Mouse (Mus musculus) thymus, postnatal 4 days (tissue): ENCODE data around the gene Engase.

Experiments
- DNase-seq: peaks from one replicate; pipeline ENCODE4 v3.0.0; 2021

Gene Engase

GRCm38 (mm10) chr11:118456937-118457336 lies 19.7 kb upstream of the Engase start:
- DNase-seq, result no peak

- DNase-seq, result peak; percentile 48
Measured at GRCm38 (mm10) chr11:118459051-118459450, 17.6 kb upstream of the Engase start.

DNA sequence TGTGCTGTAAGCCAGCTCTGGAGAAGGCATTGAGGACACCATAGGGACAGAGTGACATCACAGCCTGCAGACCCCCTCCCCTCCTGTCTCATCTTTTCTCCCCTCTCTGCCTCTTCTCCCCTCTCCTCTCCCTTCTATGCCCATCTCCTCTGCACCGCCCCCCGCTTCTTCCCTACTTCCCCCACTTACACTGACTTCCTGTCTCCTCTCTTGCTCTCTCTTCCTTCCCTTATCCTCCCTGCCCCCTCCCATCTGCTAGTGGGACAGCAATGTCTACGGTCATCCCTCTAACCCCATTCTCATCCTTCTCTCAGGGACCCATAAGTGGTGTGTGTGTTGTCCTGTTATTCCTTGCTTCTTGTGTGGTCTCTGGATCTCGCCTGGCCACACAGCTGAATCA lies 17.1 kb upstream of the Engase start:
- DNase-seq, result no peak

DNA sequence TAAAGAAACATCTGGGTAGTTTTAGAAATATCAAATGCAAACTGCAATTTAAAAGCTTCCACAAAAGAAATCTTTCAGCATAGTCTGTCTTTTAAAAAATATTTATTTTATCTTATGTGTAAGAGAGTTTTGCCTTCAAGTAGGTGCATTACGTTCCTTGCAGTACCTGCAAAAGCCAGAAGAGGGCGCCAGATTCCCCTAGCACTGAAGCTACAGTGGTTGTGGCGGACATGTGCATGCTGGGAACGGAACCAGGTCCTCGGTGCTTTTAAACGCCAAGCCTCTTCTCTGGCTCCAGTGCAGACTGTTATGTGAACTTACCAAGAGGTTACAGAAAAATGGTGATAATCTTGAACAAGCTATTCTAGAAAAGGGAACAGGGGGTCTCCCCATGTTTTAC lies 16.3 kb upstream of the Engase start:
- peak; percentile 76 for DNase-seq

GRCm38 (mm10) chr11:118467441-118468035 lies 9.1 kb upstream of the Engase start:
- peak; percentile 61 for DNase-seq

DNA sequence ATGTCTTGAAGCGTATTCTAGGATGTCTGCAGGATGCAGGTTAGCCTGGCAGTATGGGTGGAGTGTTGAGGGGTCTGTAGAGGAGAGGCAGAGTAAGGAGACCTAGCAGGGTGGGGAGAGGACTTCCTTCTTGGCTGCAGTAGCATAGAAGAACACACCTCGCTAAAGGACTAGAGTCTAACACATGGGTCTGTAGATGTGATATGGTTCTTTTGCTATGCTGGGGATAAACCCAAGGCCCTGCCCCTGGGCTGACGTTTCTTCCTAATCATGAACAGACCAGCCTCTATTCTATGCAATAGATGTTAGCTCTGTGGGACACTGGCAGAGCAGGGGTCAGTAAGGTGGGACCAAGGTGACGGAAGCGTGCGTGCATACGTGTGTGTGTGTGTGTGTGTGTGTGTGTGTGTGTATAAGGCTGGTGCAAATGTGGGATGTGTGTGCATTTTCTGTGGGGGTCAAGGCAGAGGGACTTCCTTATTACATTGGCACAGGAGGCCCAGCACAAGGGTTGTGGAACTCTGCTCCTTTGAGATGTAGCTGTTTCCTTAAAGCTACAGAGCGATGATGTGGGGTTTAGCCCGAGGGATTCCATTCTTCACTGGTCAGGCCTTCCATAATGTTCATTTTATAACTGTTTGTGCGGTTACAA lies 7.0 kb upstream of the Engase start:
- DNase-seq, result peak; percentile 31

DNA sequence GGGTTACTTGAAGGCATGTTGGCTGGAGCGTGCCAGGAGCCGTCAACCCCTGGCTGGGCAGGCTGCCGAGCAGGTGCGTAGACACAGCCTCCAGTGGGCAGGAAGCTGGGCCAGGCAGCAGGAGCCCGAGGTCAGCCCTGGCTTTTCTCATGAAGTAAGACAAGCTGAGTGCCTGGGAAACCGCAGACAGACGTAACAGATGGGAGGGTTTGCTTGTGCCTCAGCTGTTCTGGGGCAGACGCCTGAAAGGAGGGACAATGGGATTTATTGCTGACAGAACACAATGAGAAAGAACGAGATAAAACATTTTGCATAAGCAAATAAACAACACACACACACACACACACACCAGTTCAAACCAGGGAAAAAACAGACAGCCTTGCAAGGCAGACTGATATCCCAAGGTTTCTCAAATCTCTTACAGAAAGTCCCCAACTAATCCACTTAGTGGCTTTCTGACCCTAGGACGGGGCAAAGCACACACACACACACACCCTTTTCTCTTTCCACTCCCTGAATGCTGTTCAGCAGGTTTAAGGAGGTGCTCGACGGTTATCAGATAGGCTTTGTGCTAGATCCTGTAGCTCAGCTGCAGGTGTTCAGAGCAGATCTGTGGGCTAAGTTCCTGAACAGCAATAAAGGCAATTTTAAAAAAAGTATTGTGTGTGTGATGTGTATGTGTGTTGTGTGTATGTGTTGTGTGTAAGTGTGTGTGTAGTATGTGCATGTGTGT lies 6.2 kb upstream of the Engase start:
- peak; percentile 74 for DNase-seq

- DNase-seq, result peak; percentile 52
Measured at GRCm38 (mm10) chr11:118471676-118472075, 5.0 kb upstream of the Engase start.

DNA sequence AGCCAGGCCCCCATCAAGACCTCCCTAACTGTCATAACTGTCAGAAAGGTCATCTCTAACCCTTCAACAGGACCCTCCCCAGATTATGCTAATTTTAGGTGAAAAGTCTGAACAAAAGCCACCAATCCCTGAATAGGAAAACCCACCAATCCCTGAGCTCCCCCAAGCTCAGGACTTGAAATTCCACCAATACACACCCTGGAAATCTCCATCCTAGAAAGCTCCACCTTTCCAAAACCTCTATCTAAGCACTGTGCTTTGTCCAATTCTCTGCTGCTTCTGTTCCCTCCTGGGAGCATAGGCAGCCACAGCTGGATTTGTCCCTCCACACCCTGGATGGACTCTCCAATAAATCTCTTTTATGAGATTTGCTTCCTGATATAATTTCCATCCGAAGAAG lies 3.5 kb upstream of the Engase start:
- no peak for DNase-seq

DNA sequence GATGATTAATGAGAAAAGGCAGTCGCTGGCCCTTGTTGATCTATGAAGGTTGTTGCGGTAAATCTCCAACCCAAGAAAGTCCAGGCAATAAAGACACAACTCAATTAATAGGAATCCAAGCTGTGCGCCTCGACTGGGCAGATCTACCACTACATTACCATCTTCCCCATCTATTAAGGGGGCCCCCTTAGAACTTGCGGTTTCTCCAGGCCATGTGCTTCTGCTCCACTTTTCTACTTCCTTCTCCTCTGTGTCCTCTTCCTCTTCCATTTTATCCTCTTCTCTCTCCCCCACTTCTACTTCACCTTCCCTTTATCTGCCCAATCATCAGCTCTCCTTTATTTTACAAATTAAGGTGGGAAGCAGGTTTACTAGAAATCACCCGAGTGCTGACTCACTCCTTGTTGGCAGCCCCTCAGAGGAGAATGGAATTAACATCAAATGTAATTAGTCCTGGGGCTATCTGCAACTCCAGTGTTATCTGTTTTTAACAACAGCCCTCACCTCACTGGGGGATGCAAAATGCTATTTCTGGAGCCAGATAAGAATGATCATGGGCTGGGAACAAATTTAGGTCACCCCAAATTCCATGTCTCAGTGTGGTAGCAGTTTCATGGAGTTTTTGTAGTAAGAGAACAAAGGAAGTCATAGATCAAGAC lies 2.7 kb upstream of the Engase start:
- DNase-seq, result no peak

GRCm38 (mm10) chr11:118475496-118476083 lies 1.0 kb upstream of the Engase start:
- DNase-seq, result no peak

DNA sequence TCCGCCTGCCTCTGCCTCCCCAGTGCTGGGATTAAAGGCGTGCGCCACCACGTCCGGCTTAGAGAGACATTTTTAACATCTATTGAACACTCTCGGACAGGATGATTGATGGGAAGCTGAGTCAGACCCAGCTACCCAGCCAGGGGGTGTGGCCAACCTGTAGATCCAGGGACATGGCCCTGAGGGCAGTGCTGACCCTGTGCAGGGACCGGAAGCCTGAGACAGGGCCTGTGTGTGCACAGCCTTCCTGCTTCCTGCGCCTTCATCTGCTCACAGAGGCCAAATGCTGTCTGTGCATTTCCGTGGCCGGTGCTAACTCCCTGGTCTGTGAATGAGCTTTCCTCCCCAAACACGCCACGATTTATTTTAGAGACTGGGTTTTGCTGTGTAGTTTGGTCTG lies 3.1 kb downstream of the Engase start:
- no peak for DNase-seq

GRCm38 (mm10) chr11:118481231-118481630 lies 4.6 kb downstream of the Engase start:
- DNase-seq, result no peak

- no peak for DNase-seq
Measured at GRCm38 (mm10) chr11:118481751-118482150, 5.1 kb downstream of the Engase start.

DNA sequence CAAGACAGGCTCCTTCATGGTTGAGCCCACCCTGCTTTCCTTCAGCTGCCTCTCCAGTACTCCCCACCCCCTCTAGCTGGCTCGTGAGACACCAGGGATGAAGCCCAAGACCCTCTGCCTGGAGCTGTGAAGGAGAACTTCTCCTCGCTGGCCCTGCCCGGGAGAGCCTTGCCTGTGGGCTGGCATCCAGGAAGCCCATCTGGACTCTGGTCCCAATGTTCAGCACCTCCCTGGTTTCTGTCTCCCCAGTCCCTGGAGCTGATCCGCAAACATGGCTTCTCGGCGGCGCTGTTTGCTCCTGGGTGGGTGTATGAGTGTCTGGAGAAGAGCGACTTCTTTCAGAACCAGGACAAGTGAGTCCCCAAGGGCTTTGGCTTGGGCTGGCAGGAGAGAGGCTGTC lies 7.5 kb downstream of the Engase start:
- DNase-seq, result no peak

DNA sequence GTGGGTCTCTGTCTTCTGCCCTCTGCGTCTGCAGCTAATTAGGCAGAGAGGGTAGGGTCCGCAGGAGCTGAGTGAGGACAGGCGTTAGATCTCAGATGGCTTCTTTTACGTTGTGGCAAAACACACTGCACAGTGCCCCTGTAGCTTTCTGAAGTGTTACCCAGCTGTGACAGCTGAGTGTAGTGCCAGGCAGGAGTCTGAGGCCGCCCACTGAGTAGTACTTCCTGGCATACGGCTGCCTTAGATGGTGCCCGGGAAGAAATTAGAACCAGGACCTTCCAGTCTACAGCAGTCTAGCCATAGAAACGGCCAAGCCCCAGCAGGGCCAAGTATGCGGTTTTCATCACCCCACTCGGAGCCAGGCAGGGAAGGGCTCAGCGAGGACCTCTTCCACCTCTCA lies 8.7 kb downstream of the Engase start:
- DNase-seq, result no peak

- no peak for DNase-seq
Measured at GRCm38 (mm10) chr11:118485780-118486179, 9.2 kb downstream of the Engase start.

DNA sequence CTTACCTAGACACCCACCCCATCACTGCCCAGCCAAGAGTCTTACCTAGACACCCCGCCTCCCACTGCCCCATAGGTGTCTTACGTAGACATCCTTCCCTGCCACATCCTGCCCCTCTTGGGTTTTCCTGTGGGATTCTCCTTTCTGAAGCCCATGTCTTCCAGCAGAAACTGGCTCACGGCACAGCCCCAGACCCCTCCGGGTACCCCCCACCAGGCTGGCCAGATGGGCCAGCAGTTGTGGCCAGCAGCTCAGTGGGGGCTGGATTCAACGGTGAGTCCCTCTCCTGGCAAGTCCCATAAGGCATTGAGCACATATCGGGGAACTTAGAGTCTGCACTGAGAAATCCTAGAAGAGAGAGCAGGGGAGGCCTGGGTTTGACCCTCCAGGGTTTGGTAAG lies 9.7 kb downstream of the Engase start:
- DNase-seq, result no peak

GRCm38 (mm10) chr11:118486881-118487772 lies 10.5 kb downstream of the Engase start:
- no peak for DNase-seq

DNA sequence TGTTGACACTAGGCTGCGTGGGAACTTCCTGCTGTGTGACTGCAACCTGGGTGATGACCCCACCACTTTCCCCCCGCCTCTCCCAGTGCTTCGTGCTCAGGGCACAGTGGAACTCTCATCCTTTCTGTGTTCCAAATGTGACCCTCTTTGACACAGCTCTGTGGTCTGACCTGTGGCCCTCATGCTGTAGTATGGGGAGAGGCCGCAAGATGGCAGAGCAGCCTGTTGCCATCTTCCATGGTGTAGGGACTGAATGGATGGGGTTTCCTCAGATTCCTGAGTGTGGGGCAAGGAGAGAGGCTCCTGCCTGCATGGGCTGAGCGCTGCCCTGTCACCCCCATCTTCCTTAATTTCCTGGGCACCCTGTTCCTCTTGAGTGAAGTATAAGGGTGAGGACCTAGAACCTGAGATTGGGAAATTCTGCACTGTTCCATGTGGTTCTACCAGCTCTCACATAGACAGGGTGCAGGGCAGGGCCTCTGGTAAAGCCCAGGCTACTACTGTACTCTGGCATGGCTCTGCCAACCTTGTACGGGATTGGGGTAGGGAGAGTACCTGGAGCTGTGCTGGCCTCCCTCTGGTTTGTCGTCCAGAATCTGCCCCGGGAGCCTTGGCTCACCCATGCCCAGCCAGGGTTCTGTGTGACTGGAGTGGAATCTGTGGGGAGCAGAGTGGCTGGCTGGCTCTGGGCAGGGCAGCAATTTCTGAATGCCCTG lies 11.7 kb downstream of the Engase start:
- DNase-seq, result no peak

- DNase-seq, result no peak
Measured at GRCm38 (mm10) chr11:118488907-118489270, 12.3 kb downstream of the Engase start.
